Mouse (Mus musculus): Measurements from ENCODE around the gene Tut7. TPM values are rescaled to one million over a fixed set of nuclear protein-coding genes. Genes with fewer than 3 reads are reported as not detected.

The Tut7 gene
- polyA plus RNA-seq, 1 experiment from 2014 or later, result 41.3 TPM

Other genes with a start within 250 kb of the Tut7 start
- 10.4 and 10.8 TPM in 2 replicates for gene Agtpbp1, start 237.9 kb downstream of the Tut7 start, polyA plus RNA-seq (2016; fragmentation: Nextera tagmentation; extraction: Ambion mirVana)
- 111 and 114 TPM in 2 replicates for gene Naa35, start 237.9 kb downstream of the Tut7 start, polyA plus RNA-seq (2016; fragmentation: Nextera tagmentation; extraction: Ambion mirVana)
- gene Golm1, start 147.3 kb downstream of the Tut7 start, polyA plus RNA-seq (2016; fragmentation: Nextera tagmentation; extraction: Ambion mirVana), result 99.3 and 115 TPM in 2 replicates
- not detected in 2 replicates for gene 4921517D22Rik, start 129.0 kb downstream of the Tut7 start, polyA plus RNA-seq (2016; fragmentation: Nextera tagmentation; extraction: Ambion mirVana)
- 0.02 and 0.14 TPM in 2 replicates for gene Spata31d1a, start 112.8 kb downstream of the Tut7 start, polyA plus RNA-seq (2016; fragmentation: Nextera tagmentation; extraction: Ambion mirVana)
- not detected in 2 replicates for gene Spata31d1b, start 110.9 kb downstream of the Tut7 start, polyA plus RNA-seq (2016; fragmentation: Nextera tagmentation; extraction: Ambion mirVana)
- gene Spata31d1d, start 91.4 kb downstream of the Tut7 start, polyA plus RNA-seq (2016; fragmentation: Nextera tagmentation; extraction: Ambion mirVana), result not detected in 2 replicates
- 0.11 and 0.21 TPM in 2 replicates for gene 1700014D04Rik, start 76.4 kb downstream of the Tut7 start, polyA plus RNA-seq (2016; fragmentation: Nextera tagmentation; extraction: Ambion mirVana)
- 86.9 and 92.1 TPM in 2 replicates for gene Isca1, start 53.3 kb downstream of the Tut7 start, polyA plus RNA-seq (2016; fragmentation: Nextera tagmentation; extraction: Ambion mirVana)
- not detected in 2 replicates for gene Gm49354, start 40.9 kb downstream of the Tut7 start, polyA plus RNA-seq (2016; fragmentation: Nextera tagmentation; extraction: Ambion mirVana)